Mouse (Mus musculus) MEL (cell line): ENCODE results near the gene Mprip. TPM values are rescaled to one million over a fixed set of nuclear protein-coding genes. Genes with fewer than 3 reads are reported as not detected.

Source experiments
- DNase-seq: peaks from one replicate; pipeline ENCODE4 v3.0.0; 2011; ENCODE audit warnings: low read depth, low spot score
- H3K27ac ChIP-seq: 2 replicates; pipeline ENCODE4 v1.5.1; 2012; ENCODE audit warnings: low read depth, mild to moderate bottlenecking, control low read depth, low read length, moderate library complexity; ENCODE audit not compliant: control insufficient read depth
- H3K27me3 ChIP-seq, 2 experiments: fragments of 150-350 bp in 1 of 2; sonication (generic) in 1 of 2; 2 replicates each; pipeline ENCODE4 v1.6.1; 2012; ENCODE audit warnings: low read length in 2 of 2, mild to moderate bottlenecking in 2 of 2, improper control_type of control experiment in 1 of 2, moderate library complexity in 1 of 2; ENCODE audit not compliant: insufficient read depth in 2 of 2, control insufficient read depth in 1 of 2
- H3K36me3 ChIP-seq, 2 experiments: 2 replicates each; pipeline ENCODE4 v1.6.1; 2012 to 2014; ENCODE audit warnings: low read length in 2 of 2, improper control_type of control experiment in 1 of 2, inconsistent platforms in 1 of 2, mild to moderate bottlenecking in 1 of 2; ENCODE audit not compliant: insufficient read depth in 2 of 2, control insufficient read depth in 1 of 2
- H3K4me1 ChIP-seq, 2 experiments: fragments of 150-350 bp in 1 of 2; sonication (generic) in 1 of 2; 2 replicates each; pipeline ENCODE4 v1.6.1; 2012; ENCODE audit warnings: low read length in 2 of 2, improper control_type of control experiment in 1 of 2, mild to moderate bottlenecking in 1 of 2; ENCODE audit not compliant: insufficient read depth in 2 of 2, control insufficient read depth in 1 of 2
- H3K4me3 ChIP-seq, 2 experiments: fragments of 150-350 bp in 1 of 2; sonication (generic) in 1 of 2; 2 replicates each; pipeline ENCODE4 v1.5.1; 2012; ENCODE audit warnings: low read depth in 2 of 2, low read length in 2 of 2, mild to moderate bottlenecking in 2 of 2, moderate library complexity in 2 of 2, control low read depth in 1 of 2, improper control_type of control experiment in 1 of 2; ENCODE audit not compliant: control insufficient read depth in 1 of 2, insufficient read depth in 1 of 2
- H3K79me2 ChIP-seq: 2 replicates; pipeline ENCODE4 v1.6.1; 2012; ENCODE audit warnings: mild to moderate bottlenecking, low read length, moderate library complexity; ENCODE audit not compliant: control insufficient read depth, poor library complexity, insufficient read depth
- H3K9ac ChIP-seq: 2 replicates; pipeline ENCODE4 v1.6.1; 2012; ENCODE audit warnings: low read depth, mild to moderate bottlenecking, control low read depth, low read length, moderate library complexity; ENCODE audit not compliant: control insufficient read depth, poor library complexity, severe bottlenecking
- H3K9me3 ChIP-seq: fragments of 150-350 bp; sonication (generic); replicated peaks from 2 replicates; pipeline ENCODE4 v1.6.1; 2012; ENCODE audit warnings: mild to moderate bottlenecking, low read length, improper control_type of control experiment, moderate library complexity; ENCODE audit not compliant: insufficient read depth
- CHD1 ChIP-seq: IDR thresholded peaks from 2 replicates; pipeline ENCODE4 v1.6.1; 2012; ENCODE audit warnings: low read depth, mild to moderate bottlenecking, inconsistent platforms, low read length, improper control_type of control experiment
- CTCF ChIP-seq, 3 experiments: IDR thresholded peaks in 2 of 3; conservative IDR thresholded peaks in 1 of 3; 2 replicates each; pipeline ENCODE4 v1.5.1; 2011 to 2012; ENCODE audit warnings: low read length in 3 of 3, low read depth in 2 of 3, mild to moderate bottlenecking in 2 of 3, improper control_type of control experiment in 1 of 3, inconsistent platforms in 1 of 3, mixed read lengths in 1 of 3, moderate library complexity in 1 of 3; ENCODE audit not compliant: control insufficient read depth in 1 of 3, insufficient read depth in 1 of 3, poor library complexity in 1 of 3, severe bottlenecking in 1 of 3
- E2F4 ChIP-seq: IDR thresholded peaks from 2 replicates; pipeline ENCODE4 v1.6.1; 2011; ENCODE audit warnings: low read depth, low read length, improper control_type of control experiment, borderline replicate concordance
- ELF1 ChIP-seq: IDR thresholded peaks from 2 replicates; pipeline ENCODE4 v1.6.1; 2014; ENCODE audit warnings: low read depth, mild to moderate bottlenecking, inconsistent platforms, low read length, improper control_type of control experiment, moderate library complexity
- EP300 ChIP-seq, 2 experiments: IDR thresholded peaks; 2 replicates each; pipeline ENCODE4 v1.6.1; 2011; ENCODE audit warnings: improper control_type of control experiment in 2 of 2, low read length in 2 of 2, low read depth in 1 of 2, mild to moderate bottlenecking in 1 of 2
- ETS1 ChIP-seq: IDR thresholded peaks from 2 replicates; pipeline ENCODE4 v1.6.1; 2012; ENCODE audit warnings: low read depth, mild to moderate bottlenecking, inconsistent platforms, low read length, improper control_type of control experiment, moderate library complexity
- GABPA ChIP-seq: IDR thresholded peaks from 2 replicates; pipeline ENCODE4 v1.6.1; 2012; ENCODE audit warnings: low read depth, mild to moderate bottlenecking, inconsistent platforms, low read length, improper control_type of control experiment, moderate library complexity
- HCFC1 ChIP-seq: IDR thresholded peaks from 2 replicates; pipeline ENCODE4 v1.6.1; 2012; ENCODE audit warnings: low read depth, mild to moderate bottlenecking, inconsistent platforms, low read length, improper control_type of control experiment, moderate library complexity
- JUND ChIP-seq: IDR thresholded peaks from 2 replicates; pipeline ENCODE4 v1.6.1; 2011; ENCODE audit warnings: low read depth, mild to moderate bottlenecking, improper control_type of control experiment, low read length
- KAT2A ChIP-seq: conservative IDR thresholded peaks from 2 replicates; pipeline ENCODE4 v1.6.1; 2012; ENCODE audit warnings: low read depth, low read length, improper control_type of control experiment, inconsistent platforms
- MAX ChIP-seq: IDR thresholded peaks from 2 replicates; pipeline ENCODE4 v1.6.1; 2011; ENCODE audit warnings: low read length, improper control_type of control experiment
- MAZ ChIP-seq: IDR thresholded peaks from 2 replicates; pipeline ENCODE4 v1.6.1; 2012; ENCODE audit warnings: low read depth, mild to moderate bottlenecking, inconsistent platforms, low read length, improper control_type of control experiment
- MEF2A ChIP-seq: IDR thresholded peaks from 2 replicates; pipeline ENCODE4 v1.6.1; 2014; ENCODE audit warnings: low read depth, mild to moderate bottlenecking, inconsistent platforms, low read length, improper control_type of control experiment; ENCODE audit not compliant: poor library complexity, insufficient replicate concordance, severe bottlenecking; ENCODE audit errors: extremely low read depth
- MXI1 ChIP-seq: IDR thresholded peaks from 2 replicates; pipeline ENCODE4 v1.6.1; 2011; ENCODE audit warnings: mild to moderate bottlenecking, low read depth, low read length, improper control_type of control experiment
- MYB ChIP-seq: IDR thresholded peaks from 2 replicates; pipeline ENCODE4 v1.6.1; 2011; ENCODE audit warnings: mild to moderate bottlenecking, low read depth, low read length, improper control_type of control experiment
- MYC ChIP-seq: IDR thresholded peaks from 2 replicates; pipeline ENCODE4 v1.6.1; 2011; ENCODE audit warnings: low read depth, mild to moderate bottlenecking, low read length, improper control_type of control experiment, moderate library complexity
- NRF1 ChIP-seq: IDR thresholded peaks from 2 replicates; pipeline ENCODE4 v1.6.1; 2014; ENCODE audit warnings: low read depth, mild to moderate bottlenecking, inconsistent platforms, low read length, improper control_type of control experiment, moderate library complexity; ENCODE audit not compliant: poor library complexity, insufficient read depth, severe bottlenecking
- POLR2A ChIP-seq, 2 experiments: IDR thresholded peaks; 2 replicates each; pipeline ENCODE4 v1.6.1; 2011 to 2012; ENCODE audit warnings: low read length in 2 of 2, mild to moderate bottlenecking in 2 of 2, control low read depth in 1 of 2, improper control_type of control experiment in 1 of 2, low read depth in 1 of 2, moderate library complexity in 1 of 2; ENCODE audit not compliant: control insufficient read depth in 1 of 2, insufficient read depth in 1 of 2, poor library complexity in 1 of 2
- POLR2AphosphoS2 ChIP-seq: IDR thresholded peaks from 2 replicates; pipeline ENCODE4 v1.6.1; 2011; ENCODE audit warnings: low read length, improper control_type of control experiment
- RAD21 ChIP-seq: IDR thresholded peaks from 2 replicates; pipeline ENCODE4 v1.6.1; 2011; ENCODE audit warnings: mild to moderate bottlenecking, low read depth, low read length, improper control_type of control experiment
- RCOR1 ChIP-seq: IDR thresholded peaks from 2 replicates; pipeline ENCODE4 v1.6.1; 2012; ENCODE audit warnings: low read depth, mild to moderate bottlenecking, inconsistent platforms, low read length, improper control_type of control experiment
- SMC3 ChIP-seq: IDR thresholded peaks from 2 replicates; pipeline ENCODE4 v1.6.1; 2011; ENCODE audit warnings: low read depth, low read length, improper control_type of control experiment
- TAL1 ChIP-seq: IDR thresholded peaks from 2 replicates; pipeline ENCODE4 v1.6.1; 2012; ENCODE audit warnings: mild to moderate bottlenecking, inconsistent platforms, low read length, moderate library complexity, mixed read lengths
- TBP ChIP-seq: IDR thresholded peaks from 2 replicates; pipeline ENCODE4 v1.8.0; 2011; ENCODE audit warnings: low read depth, low read length, improper control_type of control experiment
- TCF12 ChIP-seq: IDR thresholded peaks from 2 replicates; pipeline ENCODE4 v1.6.1; 2014; ENCODE audit warnings: low read depth, mild to moderate bottlenecking, inconsistent platforms, low read length, improper control_type of control experiment, moderate library complexity
- UBTF ChIP-seq: IDR thresholded peaks from 2 replicates; pipeline ENCODE4 v1.6.1; 2012; ENCODE audit warnings: low read depth, mild to moderate bottlenecking, inconsistent platforms, low read length, improper control_type of control experiment, moderate library complexity, borderline replicate concordance; ENCODE audit not compliant: insufficient read depth
- USF1 ChIP-seq: IDR thresholded peaks from 2 replicates; pipeline ENCODE4 v1.6.1; 2014; ENCODE audit warnings: low read depth, mild to moderate bottlenecking, inconsistent platforms, low read length, improper control_type of control experiment, moderate library complexity
- USF2 ChIP-seq, 2 experiments: IDR thresholded peaks; 2 replicates each; pipeline ENCODE4 v1.6.1; 2011 to 2012; ENCODE audit warnings: improper control_type of control experiment in 2 of 2, low read length in 2 of 2, borderline replicate concordance in 1 of 2, inconsistent platforms in 1 of 2, low read depth in 1 of 2, mild to moderate bottlenecking in 1 of 2; ENCODE audit not compliant: insufficient read depth in 1 of 2
- ZKSCAN1 ChIP-seq: IDR thresholded peaks from 2 replicates; pipeline ENCODE4 v1.6.1; 2012; ENCODE audit warnings: low read depth, mild to moderate bottlenecking, inconsistent platforms, low read length, improper control_type of control experiment, moderate library complexity
- ZNF384 ChIP-seq: IDR thresholded peaks from 2 replicates; pipeline ENCODE4 v1.6.1; 2012; ENCODE audit warnings: low read depth, mild to moderate bottlenecking, inconsistent platforms, low read length, improper control_type of control experiment
- polyA plus RNA-seq, 2 experiments: library from polyadenylated mRNA; stranded (reverse) in 1 of 2; unstranded in 1 of 2; fragments of >175 nt in 1 of 2; fragments of >200 nt in 1 of 2; gene quantifications; 2 replicates each; pipeline versions ENCODE4 v1.2.1 to v1.2.4; 2012; ENCODE audit warnings: low replicate concordance in 2 of 2, low read depth in 1 of 2; ENCODE audit not compliant: insufficient read length in 2 of 2, insufficient read depth in 1 of 2, missing spikeins in 1 of 2
- total RNA-seq: library from RNA; depleted of rRNA; stranded (reverse); fragments of 300-350 nt; gene quantifications from 2 replicates; pipeline ENCODE4 v1.2.3, GENCODE M21; 2012

Mprip gene
- total and polyA plus RNA-seq, 3 experiments = 103 to 174 (median 142) TPM

DNA sequence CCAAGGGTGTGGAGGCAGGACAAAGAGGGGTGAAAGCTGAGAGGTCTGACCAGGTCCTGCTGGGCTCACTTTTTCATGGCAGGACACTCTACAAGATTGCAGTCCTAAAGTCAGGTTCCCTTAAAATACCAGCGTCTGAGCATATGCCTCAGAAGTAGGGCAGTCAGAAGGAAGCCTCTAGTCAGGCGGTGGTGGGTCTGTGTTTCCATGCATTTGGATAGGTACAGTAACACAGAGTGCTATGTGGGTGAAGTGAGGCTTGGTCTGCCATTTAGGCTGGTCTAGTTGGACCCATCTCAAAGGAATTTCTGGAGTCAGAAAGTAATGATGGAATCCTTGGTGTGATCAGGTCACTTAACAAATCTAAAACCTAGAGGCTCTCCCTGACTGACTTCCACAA is 108.2 kb downstream of the Mprip start:
- H3K27me3 ChIP-seq = no peaks in the 10 kb centered on the region
- H3K9me3 ChIP-seq = no peaks in the 10 kb centered on the region
- H3K9ac ChIP-seq = no peak overlapping the region
- DNase-seq = no peak
- H3K79me2 ChIP-seq = no peaks in the 10 kb centered on the region
- no peak overlapping the region for H3K27ac ChIP-seq
- no peak overlapping the region for H3K4me3 ChIP-seq
- TF ChIP-seq MAZ = no peak
- no peak for TF ChIP-seq TBP
- TF ChIP-seq ELF1 = no peak
- TF ChIP-seq TAL1 = no peak
- no peak for TF ChIP-seq HCFC1
- no peak for TF ChIP-seq ZNF384
- TF ChIP-seq MXI1 = no peak
- TF ChIP-seq CHD1 = no peak
- no peak for TF ChIP-seq RCOR1
- TF ChIP-seq CTCF (IDR thresholded peaks at IDR 0.05 in 2 of 3, conservative IDR thresholded peaks at IDR 0.05 in 1 of 3; ENCODE audit: control insufficient read depth in 1 of 3, insufficient read depth in 1 of 3, low read depth in 2 of 3, low read length in 3 of 3, poor library complexity in 1 of 3, severe bottlenecking in 1 of 3) = no peak
- TF ChIP-seq POLR2AphosphoS2 = no peak
- TF ChIP-seq SMC3 = no peak
- TF ChIP-seq EP300 (IDR thresholded peaks at IDR 0.05; ENCODE audit: low read depth in 1 of 2, low read length in 2 of 2) = no peak
- no peak for TF ChIP-seq USF2 (IDR thresholded peaks at IDR 0.05; ENCODE audit: borderline replicate concordance in 1 of 2, insufficient read depth in 1 of 2, low read depth in 1 of 2, low read length in 2 of 2)
- TF ChIP-seq MYB = no peak
- no peak for TF ChIP-seq E2F4
- TF ChIP-seq USF1 = no peak
- TF ChIP-seq MAX = no peak
- no peak for TF ChIP-seq TCF12
- peaks cover 13 to 22% of the 10 kb centered on the region in 2 experiments for H3K4me1 ChIP-seq
- H3K36me3 ChIP-seq = peaks cover 2 to 20% of the 10 kb centered on the region in 2 experiments

DNA sequence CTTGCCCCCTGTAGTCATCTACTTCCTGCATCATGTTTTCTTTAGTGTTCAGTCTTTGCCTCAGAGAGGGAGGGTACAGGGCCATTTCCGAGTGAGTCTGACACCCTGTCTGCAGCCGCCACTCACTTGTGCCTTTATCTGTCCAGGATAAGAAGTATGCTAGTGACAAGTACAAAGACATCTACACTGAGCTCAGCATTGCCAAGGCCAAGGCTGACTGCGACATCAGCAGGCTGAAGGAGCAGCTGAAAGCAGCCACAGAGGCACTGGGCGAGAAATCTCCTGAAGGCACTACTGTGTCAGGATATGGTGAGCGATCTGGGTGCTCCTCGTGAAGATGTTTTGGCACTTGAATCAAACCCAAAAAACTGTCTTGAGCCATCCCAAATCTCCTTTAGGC is 108.6 kb downstream of the Mprip start:
- H3K79me2 ChIP-seq = no peaks in the 10 kb centered on the region
- peaks cover 2 to 23% of the 10 kb centered on the region in 2 experiments for H3K36me3 ChIP-seq
- H3K4me3 ChIP-seq = no peak overlapping the region
- H3K4me1 ChIP-seq = peaks cover 15 to 23% of the 10 kb centered on the region in 2 experiments
- peak; percentile 30 for DNase-seq
- TF ChIP-seq UBTF = no peak
- TF ChIP-seq ZKSCAN1 = no peak
- no peak for TF ChIP-seq ZNF384
- TF ChIP-seq MYC = no peak
- no peak for TF ChIP-seq MAZ
- TF ChIP-seq ETS1 = no peak
- TF ChIP-seq MEF2A = no peak
- no peak for TF ChIP-seq USF2 (IDR thresholded peaks at IDR 0.05; ENCODE audit: borderline replicate concordance in 1 of 2, insufficient read depth in 1 of 2, low read depth in 1 of 2, low read length in 2 of 2)
- no peak for TF ChIP-seq GABPA
- no peak for TF ChIP-seq JUND
- TF ChIP-seq USF1 = no peak
- TF ChIP-seq TCF12 = no peak
- TF ChIP-seq ELF1 = no peak
- TF ChIP-seq RAD21 = no peak
- no peak for TF ChIP-seq NRF1
- no peak for TF ChIP-seq EP300 (IDR thresholded peaks at IDR 0.05; ENCODE audit: low read depth in 1 of 2, low read length in 2 of 2)
- no peak for TF ChIP-seq MXI1
- no peak for TF ChIP-seq KAT2A
- TF ChIP-seq POLR2A (IDR thresholded peaks at IDR 0.05; ENCODE audit: control insufficient read depth in 1 of 2, insufficient read depth in 1 of 2, low read depth in 1 of 2, low read length in 2 of 2, poor library complexity in 1 of 2) = no peak
- no peak overlapping the region for H3K9ac ChIP-seq
- no peak overlapping the region for H3K27ac ChIP-seq
- H3K9me3 ChIP-seq = no peaks in the 10 kb centered on the region
- H3K27me3 ChIP-seq = no peaks in the 10 kb centered on the region
